Mouse (Mus musculus): ENCODE results near the gene Cpvl. TPM values are rescaled to one million over a fixed set of nuclear protein-coding genes. Genes with fewer than 3 reads are reported as not detected.

Cpvl gene
- polyA plus RNA-seq, 1 experiment from 2014 or later = not detected

GRCm38 (mm10) chr6:53971729-53972128 is 6.7 kb downstream of the Cpvl start:
- Histone ChIP-seq H3K4me3 (no peak overlapping the region), H3K4me1 (replicated peaks) (peaks cover 16% of the 10 kb centered on the region), H3K36me3 (no peaks in the 10 kb centered on the region), H3K9me3 (replicated peaks) (no peaks in the 10 kb centered on the region), H3K27me3 (replicated peaks) (no peaks in the 10 kb centered on the region), H3K27ac (ENCODE audit: poor library complexity, severe bottlenecking) (no peak overlapping the region), H3K4me2 (no peak overlapping the region), H3K9ac (no peak overlapping the region)
- 60% methylated on average over 3 of the region's 3 CpGs for WGBS
- no peak for ATAC-seq (ENCODE audit: insufficient number of reproducible peaks, low FRiP score)

- Histone ChIP-seq H3K9ac (no peak overlapping the region), H3K36me3 (no peaks in the 10 kb centered on the region), H3K27ac (ENCODE audit: poor library complexity, severe bottlenecking) (no peak overlapping the region), H3K27me3 (replicated peaks) (no peaks in the 10 kb centered on the region), H3K4me3 (no peak overlapping the region), H3K4me1 (replicated peaks) (peaks cover 15% of the 10 kb centered on the region), H3K4me2 (no peak overlapping the region), H3K9me3 (replicated peaks) (no peaks in the 10 kb centered on the region)
- ATAC-seq (ENCODE audit: insufficient number of reproducible peaks, low FRiP score) = no peak
- WGBS = 58% methylated on average over 10 of the region's 10 CpGs
These were observed 9.4 kb downstream of the Cpvl start for GRCm38 (mm10) chr6:53969081-53969480.

GRCm38 (mm10) chr6:53968550-53968949 is 9.9 kb downstream of the Cpvl start:
- H3K27me3 ChIP-seq (replicated peaks) = no peaks in the 10 kb centered on the region
- WGBS = 75% methylated on average over 6 of the region's 6 CpGs
- no peaks in the 10 kb centered on the region for H3K9me3 ChIP-seq (replicated peaks)
- ATAC-seq (ENCODE audit: insufficient number of reproducible peaks, low FRiP score) = no peak
- H3K9ac ChIP-seq = no peak overlapping the region
- H3K4me2 ChIP-seq = no peak overlapping the region
- H3K27ac ChIP-seq (ENCODE audit: poor library complexity, severe bottlenecking) = no peak overlapping the region
- no peaks in the 10 kb centered on the region for H3K36me3 ChIP-seq
- peaks cover 12% of the 10 kb centered on the region for H3K4me1 ChIP-seq (replicated peaks)
- H3K4me3 ChIP-seq = no peak overlapping the region

- no peak overlapping the region for H3K9ac ChIP-seq
- 73% methylated on average over 5 of the region's 5 CpGs for WGBS
- H3K4me3 ChIP-seq = no peak overlapping the region
- no peak overlapping the region for H3K27ac ChIP-seq (ENCODE audit: poor library complexity, severe bottlenecking)
- no peak overlapping the region for H3K4me2 ChIP-seq
- no peak for ATAC-seq (ENCODE audit: insufficient number of reproducible peaks, low FRiP score)
- H3K4me1 ChIP-seq (replicated peaks) = peaks cover 7% of the 10 kb centered on the region
- H3K9me3 ChIP-seq (replicated peaks) = no peaks in the 10 kb centered on the region
- no peaks in the 10 kb centered on the region for H3K27me3 ChIP-seq (replicated peaks)
- no peaks in the 10 kb centered on the region for H3K36me3 ChIP-seq
These were observed 11.9 kb downstream of the Cpvl start for GRCm38 (mm10) chr6:53966595-53966994.

GRCm38 (mm10) chr6:53965900-53966299 is 12.6 kb downstream of the Cpvl start:
- H3K4me3 ChIP-seq = no peak overlapping the region

GRCm38 (mm10) chr6:53963906-53964496 is 14.5 kb downstream of the Cpvl start:
- Histone ChIP-seq H3K4me2 (no peak overlapping the region), H3K4me1 (replicated peaks) (peaks cover 2% of the 10 kb centered on the region), H3K9ac (no peak overlapping the region), H3K4me3 (no peak overlapping the region), H3K27ac (ENCODE audit: poor library complexity, severe bottlenecking) (no peak overlapping the region), H3K36me3 (no peaks in the 10 kb centered on the region), H3K9me3 (replicated peaks) (no peaks in the 10 kb centered on the region), H3K27me3 (replicated peaks) (no peaks in the 10 kb centered on the region)
- whole genome bisulfite sequencing = 66% methylated on average over 5 of the region's 5 CpGs
- ATAC-seq (ENCODE audit: insufficient number of reproducible peaks, low FRiP score) = no peak

More at GRCm38 (mm10) chr6:53965900-53966299, 12.6 kb downstream of the Cpvl start:
- Histone ChIP-seq H3K4me1 (replicated peaks) (peaks cover 7% of the 10 kb centered on the region), H3K36me3 (no peaks in the 10 kb centered on the region), H3K27me3 (replicated peaks) (no peaks in the 10 kb centered on the region), H3K4me2 (no peak overlapping the region), H3K9ac (no peak overlapping the region), H3K27ac (ENCODE audit: poor library complexity, severe bottlenecking) (no peak overlapping the region), H3K9me3 (replicated peaks) (no peaks in the 10 kb centered on the region)
- WGBS = 39% methylated on average over 5 of the region's 5 CpGs
- no peak for ATAC-seq (ENCODE audit: insufficient number of reproducible peaks, low FRiP score)

- Histone ChIP-seq H3K4me2 (no peak overlapping the region), H3K4me1 (replicated peaks) (no peaks in the 10 kb centered on the region), H3K9ac (no peak overlapping the region), H3K36me3 (no peaks in the 10 kb centered on the region), H3K27ac (ENCODE audit: poor library complexity, severe bottlenecking) (no peak overlapping the region), H3K9me3 (replicated peaks) (no peaks in the 10 kb centered on the region), H3K27me3 (replicated peaks) (no peaks in the 10 kb centered on the region), H3K4me3 (no peak overlapping the region)
- 65% methylated on average over 1 of the region's 1 CpGs for WGBS
- ATAC-seq (ENCODE audit: insufficient number of reproducible peaks, low FRiP score) = no peak
These were observed 16.5 kb downstream of the Cpvl start for GRCm38 (mm10) chr6:53962006-53962405.

- ATAC-seq (ENCODE audit: insufficient number of reproducible peaks, low FRiP score) = no peak
- no peaks in the 10 kb centered on the region for H3K9me3 ChIP-seq (replicated peaks)
- no peak overlapping the region for H3K4me2 ChIP-seq
- H3K27me3 ChIP-seq (replicated peaks) = no peaks in the 10 kb centered on the region; the same call in 1 of the 2 replicates
- H3K36me3 ChIP-seq = no peaks in the 10 kb centered on the region
- H3K9ac ChIP-seq = no peak overlapping the region
- WGBS = 64% methylated on average over 3 of the region's 3 CpGs
- no peak overlapping the region for H3K27ac ChIP-seq (ENCODE audit: poor library complexity, severe bottlenecking)
- H3K4me3 ChIP-seq = no peak overlapping the region
- peaks cover 10% of the 10 kb centered on the region for H3K4me1 ChIP-seq (replicated peaks)
These were observed 18.6 kb downstream of the Cpvl start for GRCm38 (mm10) chr6:53959826-53960225.

GRCm38 (mm10) chr6:53958321-53958720 is 20.1 kb downstream of the Cpvl start:
- Histone ChIP-seq H3K36me3 (no peaks in the 10 kb centered on the region), H3K9ac (no peak overlapping the region), H3K9me3 (replicated peaks) (no peaks in the 10 kb centered on the region), H3K27me3 (replicated peaks) (no peaks in the 10 kb centered on the region; the same call in 1 of the 2 replicates), H3K4me1 (replicated peaks) (peaks cover 10% of the 10 kb centered on the region), H3K4me2 (peak overlapping the region; percentile 59), H3K27ac (ENCODE audit: poor library complexity, severe bottlenecking) (no peak overlapping the region), H3K4me3 (peak overlapping the region; percentile 25; the same call in 1 of the 2 replicates)
- 13% methylated on average over 7 of the region's 7 CpGs for WGBS
- no peak for ATAC-seq (ENCODE audit: insufficient number of reproducible peaks, low FRiP score)

GRCm38 (mm10) chr6:53956513-53956912 is 22.0 kb downstream of the Cpvl start:
- H3K36me3 ChIP-seq = no peaks in the 10 kb centered on the region
- no peak overlapping the region for H3K27ac ChIP-seq (ENCODE audit: poor library complexity, severe bottlenecking)
- no peak overlapping the region for H3K4me3 ChIP-seq

GRCm38 (mm10) chr6:53955846-53956245 is 22.6 kb downstream of the Cpvl start:
- 73% methylated on average over 2 of the region's 2 CpGs for WGBS

More at GRCm38 (mm10) chr6:53956513-53956912, 22.0 kb downstream of the Cpvl start:
- H3K4me1 ChIP-seq (replicated peaks) = peaks cover 10% of the 10 kb centered on the region
- no peak for ATAC-seq (ENCODE audit: insufficient number of reproducible peaks, low FRiP score)
- no peak overlapping the region for H3K9ac ChIP-seq
- no peaks in the 10 kb centered on the region; the same call in 1 of the 2 replicates for H3K27me3 ChIP-seq (replicated peaks)
- 40% methylated on average over 4 of the region's 4 CpGs for WGBS
- no peak overlapping the region for H3K4me2 ChIP-seq
- no peaks in the 10 kb centered on the region for H3K9me3 ChIP-seq (replicated peaks)

GRCm38 (mm10) chr6:53955271-53955670 is 23.2 kb downstream of the Cpvl start:
- Histone ChIP-seq H3K27ac (ENCODE audit: poor library complexity, severe bottlenecking) (no peak overlapping the region), H3K36me3 (no peaks in the 10 kb centered on the region), H3K27me3 (replicated peaks) (no peaks in the 10 kb centered on the region; the same call in 1 of the 2 replicates), H3K9me3 (replicated peaks) (no peaks in the 10 kb centered on the region), H3K4me2 (no peak overlapping the region), H3K4me3 (no peak overlapping the region), H3K9ac (no peak overlapping the region), H3K4me1 (replicated peaks) (peaks cover 13% of the 10 kb centered on the region)
- WGBS = 66% methylated on average over 6 of the region's 6 CpGs
- no peak for ATAC-seq (ENCODE audit: insufficient number of reproducible peaks, low FRiP score)

More at GRCm38 (mm10) chr6:53955846-53956245, 22.6 kb downstream of the Cpvl start:
- ATAC-seq (ENCODE audit: insufficient number of reproducible peaks, low FRiP score) = no peak
- Histone ChIP-seq H3K9ac (no peak overlapping the region), H3K36me3 (no peaks in the 10 kb centered on the region), H3K9me3 (replicated peaks) (no peaks in the 10 kb centered on the region), H3K4me1 (replicated peaks) (peaks cover 13% of the 10 kb centered on the region), H3K4me3 (no peak overlapping the region), H3K4me2 (no peak overlapping the region), H3K27ac (ENCODE audit: poor library complexity, severe bottlenecking) (no peak overlapping the region), H3K27me3 (replicated peaks) (no peaks in the 10 kb centered on the region; the same call in 1 of the 2 replicates)

Measured in heart, embryonic 12.5 days (tissue).